Mouse (Mus musculus) C2C12 (cell line): ENCODE measurements around the gene Tmem135.

Experiments
- CEBPB ChIP-seq: IDR thresholded peaks from one replicate; pipeline ENCODE4 v1.6.1; 2011; ENCODE audit warnings: low read depth, mild to moderate bottlenecking, control low read depth, moderate library complexity
- CTCF ChIP-seq: IDR thresholded peaks from one replicate; pipeline ENCODE4 v1.5.1; 2011; ENCODE audit not compliant: control insufficient read depth, insufficient read depth, insufficient read length
- FOSL1 ChIP-seq: IDR thresholded peaks from one replicate; pipeline ENCODE4 v1.8.0; 2011; ENCODE audit warnings: mild to moderate bottlenecking, low read length; ENCODE audit not compliant: poor library complexity, insufficient read depth, severe bottlenecking
- MAX ChIP-seq: IDR thresholded peaks from one replicate; pipeline ENCODE4 v1.6.1; 2011; ENCODE audit warnings: mild to moderate bottlenecking, control low read depth
- MYOD1 ChIP-seq: IDR thresholded peaks from one replicate; pipeline ENCODE4 v1.6.1; 2011; ENCODE audit warnings: low read depth; ENCODE audit not compliant: control insufficient read depth, insufficient read length
- MYOG ChIP-seq: IDR thresholded peaks from one replicate; pipeline ENCODE4 v1.6.1; 2011; ENCODE audit not compliant: control insufficient read depth, insufficient read length; ENCODE audit errors: extremely low read depth
- USF1 ChIP-seq: IDR thresholded peaks from one replicate; pipeline ENCODE4 v1.6.1; 2011; ENCODE audit warnings: low read depth, mild to moderate bottlenecking, control low read depth, moderate library complexity

DNA sequence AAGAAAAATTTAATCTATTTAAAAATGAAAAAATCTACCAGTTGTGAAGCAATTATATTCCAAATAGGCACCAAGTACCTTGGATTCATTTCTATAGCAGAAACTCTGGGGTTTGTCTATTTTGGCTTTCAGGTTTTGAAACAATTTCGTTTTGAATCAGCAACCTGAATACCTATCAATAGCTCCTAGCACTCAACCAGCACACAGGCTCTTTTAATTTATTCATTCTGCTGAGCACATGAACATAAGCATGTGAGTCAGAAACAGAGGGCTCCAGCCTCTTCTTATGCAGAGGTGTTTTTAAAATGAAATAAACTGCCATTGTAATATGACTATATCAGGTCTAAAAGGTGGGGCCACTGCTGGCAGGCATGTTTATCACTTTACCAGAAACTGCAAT is 231.0 kb downstream of the Tmem135 start:
- TF ChIP-seq CTCF = no peak
- no peak for TF ChIP-seq MAX
- no peak for TF ChIP-seq CEBPB
- no peak for TF ChIP-seq USF1
- TF ChIP-seq MYOG = no peak
- TF ChIP-seq MYOD1 = no peak
- no peak for TF ChIP-seq FOSL1
